Mouse (Mus musculus): ENCODE measurements at regions not wholly inside any gene's neighbourhood (a gene's known extent, or its start where the extent isn't known, plus 50 kb on each side); places are given as distances from the start of the nearest gene placed in this dataset.

GRCm38 (mm10) chr4:154778818-154779217 lies 58.4 kb upstream of the Ttc34 start:
- intact Hi-C loops (cut with DNase I) = no loop called here
- no peak for DNase-seq

GRCm38 (mm10) chr4:154781391-154781790 lies 55.9 kb upstream of the Ttc34 start:
- intact Hi-C loops (cut with DNase I) = no loop called here

GRCm38 (mm10) chr4:154782291-154782690 lies 55.0 kb upstream of the Ttc34 start:
- DNase-seq = no peak
- intact Hi-C loops (cut with DNase I) = no loop called here

More at GRCm38 (mm10) chr4:154781391-154781790, 55.9 kb upstream of the Ttc34 start:
- no peak for DNase-seq

DNA sequence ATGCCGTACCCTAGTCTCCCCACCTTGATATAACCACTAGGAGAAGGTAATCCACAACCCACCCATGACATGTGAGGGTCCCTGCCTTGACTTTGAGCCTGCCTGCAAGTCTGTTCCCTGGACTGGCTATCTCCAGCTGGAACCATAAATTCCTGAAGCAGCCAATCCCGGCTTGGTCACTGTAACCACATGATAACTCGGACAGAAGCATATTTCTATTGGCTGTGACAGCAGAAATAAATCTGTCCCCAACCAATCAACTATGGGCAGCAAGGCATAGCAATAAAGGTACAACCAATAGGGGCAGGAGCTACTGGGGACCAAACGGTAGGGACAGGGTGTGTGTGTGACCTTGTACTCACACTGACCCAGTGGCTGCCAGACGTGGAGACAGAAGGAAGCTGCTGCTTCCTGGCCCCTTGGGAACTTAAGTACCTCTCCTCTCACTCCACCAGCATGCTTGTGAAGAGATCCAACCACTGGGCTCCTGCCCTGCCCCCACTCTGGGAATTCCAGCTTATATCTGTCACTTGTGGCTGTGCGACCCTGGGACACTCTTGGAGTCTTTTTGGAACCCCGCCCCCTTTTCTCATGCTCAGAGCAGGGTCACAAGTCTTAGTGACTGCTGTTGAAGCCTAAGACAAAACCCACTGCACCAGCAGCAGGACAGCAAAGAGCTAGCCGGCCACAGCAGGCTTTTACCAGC lies 51.8 kb upstream of the Ttc34 start:
- no peak for DNase-seq
- intact Hi-C loops (cut with DNase I) = no loop called here

GRCm38 (mm10) chr4:154787190-154787589 lies 50.1 kb upstream of the Ttc34 start:
- intact Hi-C loops (cut with DNase I) = no loop called here
- DNase-seq = no peak
